Mouse (Mus musculus) kidney, embryonic 14.5 days (tissue): Measurements from ENCODE around the gene Fkbp10. TPM values are rescaled to one million over a fixed set of nuclear protein-coding genes. Genes with fewer than 3 reads are reported as not detected.

Source experiments
- ATAC-seq: fragments of 200-750 bp; cut with Nextera tagmentation; 2 replicates; pipeline ENCODE4 v1.8.0; 2017; ENCODE audit warnings: moderate number of reproducible peaks, mild to moderate bottlenecking, moderate TSS enrichment, moderate library complexity; ENCODE audit not compliant: low FRiP score, low TSS enrichment
- H3K27ac ChIP-seq: fragments of 300-500 bp; sonication (generic); 2 replicates; pipeline ENCODE4 v1.5.1; 2014; ENCODE audit warnings: low read depth, mild to moderate bottlenecking, low read length, moderate library complexity, mixed read lengths
- H3K27me3 ChIP-seq: fragments of 300-500 bp; sonication (generic); 2 replicates; pipeline ENCODE4 v1.6.1; 2014; ENCODE audit warnings: mild to moderate bottlenecking, low read length; ENCODE audit not compliant: control insufficient read depth, insufficient read depth
- H3K36me3 ChIP-seq: fragments of 300-500 bp; sonication (generic); 2 replicates; pipeline ENCODE4 v1.6.1; 2014; ENCODE audit warnings: low read length, mixed read lengths; ENCODE audit not compliant: control insufficient read depth, insufficient read depth
- H3K4me1 ChIP-seq: fragments of 300-500 bp; sonication (generic); 2 replicates; pipeline ENCODE4 v1.6.1; 2014; ENCODE audit warnings: low read length, mixed read lengths; ENCODE audit not compliant: control insufficient read depth, insufficient read depth
- H3K4me2 ChIP-seq: fragments of 300-500 bp; sonication (generic); replicated peaks from 2 replicates; pipeline ENCODE4 v1.6.1; 2014; ENCODE audit warnings: low read depth, mild to moderate bottlenecking, low read length
- H3K4me3 ChIP-seq: fragments of 300-500 bp; sonication (generic); 2 replicates; pipeline ENCODE4 v1.5.1; 2014; ENCODE audit warnings: mild to moderate bottlenecking, low read length
- H3K9ac ChIP-seq: fragments of 300-500 bp; sonication (generic); 2 replicates; pipeline ENCODE4 v1.6.1; 2014; ENCODE audit warnings: low read depth, mild to moderate bottlenecking, low read length, moderate library complexity
- H3K9me3 ChIP-seq: fragments of 300-500 bp; sonication (generic); 2 replicates; pipeline ENCODE4 v1.6.1; 2016; ENCODE audit warnings: low read length; ENCODE audit not compliant: control insufficient read depth
- WGBS: fragments of 180-500 bp; shearing (Covaris S2); extraction: QIAGEN DNeasy Blood & Tissue Kit; methylation state at CpG from one replicate; pipeline ENCODE4 v1.1.7; 2014; 5-methylcytosine and 5-hydroxymethylcytosine counted together
- polyA plus RNA-seq: library from polyadenylated mRNA; unstranded; fragments of >200 nt; fragmentation: Nextera tagmentation; extraction: Ambion mirVana; gene quantifications from 2 replicates; pipeline ENCODE4 v1.2.1, GENCODE M21; 2014

Fkbp10 gene
- polyA plus RNA-seq, result 75.4 and 113 TPM in 2 replicates

DNA sequence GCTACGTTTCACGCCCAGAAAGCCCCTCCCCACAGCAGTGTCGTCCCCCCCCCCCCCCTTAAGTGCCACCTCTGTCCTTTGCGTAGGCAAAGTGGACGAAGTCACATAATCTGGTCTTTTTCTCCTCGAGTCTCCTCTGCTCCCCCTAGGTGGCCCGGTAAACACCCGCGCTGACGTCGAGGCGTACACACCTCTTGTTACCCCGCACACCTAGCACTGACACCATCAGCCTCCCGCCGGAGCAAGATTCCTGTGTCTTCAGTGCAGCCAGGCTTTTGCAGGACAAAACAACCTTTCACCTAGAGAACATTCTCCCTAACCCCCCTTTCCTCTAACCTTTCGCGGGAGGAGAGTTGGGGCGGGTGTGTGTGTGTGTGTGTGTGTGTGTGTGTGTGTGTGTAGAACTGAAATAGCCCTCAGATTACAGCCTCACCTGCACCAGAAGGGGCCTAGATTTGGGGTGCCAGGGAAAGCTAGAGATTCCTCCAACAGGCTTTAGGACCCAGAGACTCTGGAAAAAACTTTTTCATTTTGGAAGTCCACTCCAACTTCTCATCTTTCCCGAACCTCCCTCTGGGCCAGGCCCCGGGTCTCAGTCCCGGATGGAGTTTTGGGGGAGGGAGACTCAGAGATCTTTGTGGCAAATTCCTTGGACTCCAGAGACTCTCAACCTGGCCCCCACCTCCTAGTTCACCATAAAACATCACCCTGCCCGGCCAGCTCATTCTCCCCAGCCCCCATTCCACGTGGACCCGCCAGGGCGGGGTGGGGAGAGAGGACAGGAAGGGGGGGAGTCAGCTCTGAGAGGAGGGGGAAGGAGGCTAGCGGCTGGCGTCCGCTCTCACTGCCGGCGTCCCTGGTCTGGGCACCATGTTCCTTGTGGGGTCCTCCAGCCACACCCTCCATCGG is at the start of gene Fkbp10:
Fkbp10 (plus strand) TSS at position 784 of the 909 bp plus-strand sequence.
- Histone ChIP-seq H3K4me2 (peak within 1 kb of the TSS; percentile 82), H3K4me3 (peak within 1 kb of the TSS; percentile 69), H3K4me1 (peaks cover 32% of the 10 kb centered on the region), H3K9ac (peak within 1 kb of the TSS; percentile 72), H3K9me3 (no peaks in the 10 kb centered on the region), H3K36me3 (peaks cover 13% of the 10 kb centered on the region; the same call in 1 of the 2 replicates), H3K27ac (peak within 1 kb of the TSS; percentile 95), H3K27me3 (no peaks in the 10 kb centered on the region)
- under 1% methylated on average over 31 of the region's 31 CpGs for WGBS
- peak; percentile 36 for ATAC-seq

DNA sequence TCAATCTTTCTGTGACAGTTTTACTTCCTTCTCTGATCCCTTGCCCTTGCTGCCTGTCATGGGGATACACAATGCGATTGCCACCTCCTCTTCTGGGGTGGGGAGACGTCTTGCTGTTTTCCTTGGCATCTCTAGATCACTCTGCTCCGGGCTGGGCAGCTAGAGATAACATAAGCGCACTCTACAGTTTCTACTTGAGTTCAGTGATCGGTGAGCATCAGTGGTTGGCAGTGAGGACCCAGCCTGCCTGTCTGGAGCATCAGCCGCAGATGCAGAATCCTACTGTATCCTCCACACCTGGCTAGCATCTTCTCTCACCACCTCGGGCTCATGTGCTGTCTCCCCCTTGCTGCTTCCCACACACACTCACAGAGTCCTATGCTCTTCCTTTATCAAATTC is 46.4 kb upstream of the Fkbp10 start:
- ATAC-seq, result no peak
- 34% methylated on average over 7 of the region's 7 CpGs for WGBS

DNA sequence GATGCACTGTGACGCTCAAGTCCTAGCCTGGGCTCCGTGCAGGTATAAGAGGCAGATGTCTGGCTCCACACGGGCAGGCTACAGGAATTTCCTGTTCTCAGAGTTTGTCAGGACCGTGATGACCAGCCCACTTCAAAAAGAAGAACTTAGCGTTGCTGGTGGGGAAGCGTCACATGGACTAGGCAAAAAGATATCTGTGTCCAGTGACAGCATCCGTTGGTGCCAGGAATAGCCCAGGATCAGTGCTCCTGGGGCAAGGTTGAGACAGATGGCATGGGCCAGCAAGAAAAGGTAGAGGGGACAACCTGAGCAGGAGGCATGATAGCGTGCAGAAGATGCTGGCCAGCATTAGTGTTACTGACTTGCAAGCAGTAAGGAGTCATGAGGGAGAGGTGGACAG is 45.7 kb upstream of the Fkbp10 start:
- no peaks in the 10 kb centered on the region for H3K9me3 ChIP-seq
- H3K4me2 ChIP-seq, result no peak overlapping the region
- no peak overlapping the region for H3K4me3 ChIP-seq
- H3K4me1 ChIP-seq, result no peaks in the 10 kb centered on the region
- peaks cover 41% of the 10 kb centered on the region for H3K36me3 ChIP-seq
- no peak overlapping the region for H3K9ac ChIP-seq
- 71% methylated on average over 8 of the region's 8 CpGs for WGBS
- no peak for ATAC-seq
- H3K27ac ChIP-seq, result no peak overlapping the region
- no peaks in the 10 kb centered on the region for H3K27me3 ChIP-seq

More for the DNA sequence above, 46.4 kb upstream of the Fkbp10 start:
- Histone ChIP-seq H3K9ac (no peak overlapping the region), H3K4me3 (no peak overlapping the region), H3K4me1 (no peaks in the 10 kb centered on the region), H3K27me3 (no peaks in the 10 kb centered on the region), H3K9me3 (no peaks in the 10 kb centered on the region), H3K4me2 (no peak overlapping the region), H3K27ac (no peak overlapping the region), H3K36me3 (peaks cover 36% of the 10 kb centered on the region)

DNA sequence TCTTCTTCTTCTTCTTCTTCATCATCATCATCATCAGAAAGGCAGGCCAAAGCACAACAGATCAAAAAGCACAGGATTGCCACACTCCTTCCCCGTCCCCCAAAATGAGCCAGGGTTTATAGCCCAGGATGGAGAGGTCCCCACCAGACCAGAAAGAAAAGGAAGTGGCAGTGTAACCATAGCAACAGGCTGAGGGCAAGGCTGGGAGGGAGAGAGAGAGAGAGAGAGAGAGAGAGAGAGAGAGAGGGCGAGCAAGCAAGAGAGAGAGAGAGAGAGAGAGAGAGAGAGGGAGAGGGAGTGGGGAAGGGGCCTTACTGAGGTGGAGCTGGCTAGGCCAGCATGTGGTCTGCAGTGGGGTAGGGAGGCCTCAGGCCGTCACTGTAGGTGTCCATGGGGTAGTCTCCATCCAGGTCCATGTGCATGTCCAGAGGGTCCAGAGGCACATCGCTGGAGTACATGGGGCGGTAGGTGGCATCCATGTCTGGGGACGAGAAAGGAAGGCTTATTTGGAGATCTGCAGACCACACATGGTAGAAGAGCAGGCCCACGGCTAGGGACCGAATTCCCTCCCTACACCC is 43.4 kb upstream of the Fkbp10 start:
- Histone ChIP-seq H3K27me3 (no peaks in the 10 kb centered on the region), H3K4me3 (no peak overlapping the region), H3K9ac (no peak overlapping the region), H3K4me2 (no peak overlapping the region), H3K27ac (no peak overlapping the region), H3K36me3 (peaks cover 61% of the 10 kb centered on the region), H3K9me3 (no peaks in the 10 kb centered on the region), H3K4me1 (no peaks in the 10 kb centered on the region)
- WGBS, result 74% methylated on average over 7 of the region's 8 CpGs
- ATAC-seq, result no peak

DNA sequence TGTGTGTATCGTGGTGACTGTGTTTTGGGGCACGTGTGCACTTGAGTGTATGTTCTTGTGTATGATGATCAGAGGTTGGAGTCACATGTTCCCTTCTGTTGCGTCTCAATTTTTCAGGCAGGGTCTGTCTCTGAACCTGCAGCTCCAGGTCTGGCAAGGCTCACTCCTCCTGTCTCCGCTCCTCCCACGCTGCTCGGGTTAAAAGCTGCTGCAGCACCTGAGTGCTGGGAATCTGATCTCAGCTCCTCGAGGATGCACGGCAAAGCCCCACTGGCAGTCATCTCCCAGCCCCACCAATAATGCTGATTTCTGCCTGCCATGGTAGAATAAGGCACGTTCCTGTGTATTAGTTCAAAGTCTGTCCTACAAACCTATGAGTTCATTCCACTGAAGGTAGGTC is 40.4 kb upstream of the Fkbp10 start:
- H3K27me3 ChIP-seq, result no peaks in the 10 kb centered on the region
- H3K36me3 ChIP-seq, result peaks cover 81% of the 10 kb centered on the region

DNA sequence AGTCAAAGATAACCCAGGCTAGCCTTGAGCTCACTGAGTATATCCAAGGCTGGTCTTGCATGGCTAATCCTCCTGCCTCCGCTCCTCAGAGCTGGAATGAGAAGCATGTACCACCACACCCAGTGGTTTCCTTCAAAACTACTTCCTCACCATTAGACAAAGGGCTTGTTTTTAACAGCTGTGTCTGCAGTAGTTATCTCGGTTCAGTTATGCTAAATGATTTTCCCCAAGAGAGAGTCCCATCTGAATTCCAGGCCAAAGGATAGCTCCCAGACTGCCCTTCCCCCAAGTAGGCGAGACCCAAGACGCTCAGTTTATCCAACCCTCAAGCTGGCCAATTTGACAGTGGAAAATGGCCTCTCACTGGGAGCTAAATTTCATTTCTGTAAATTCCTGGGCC is 39.5 kb upstream of the Fkbp10 start:
- 78% methylated on average over 4 of the region's 4 CpGs for WGBS
- no peak for ATAC-seq
- Histone ChIP-seq H3K27me3 (no peaks in the 10 kb centered on the region), H3K36me3 (peaks cover 85% of the 10 kb centered on the region), H3K4me3 (no peak overlapping the region), H3K4me2 (no peak overlapping the region), H3K27ac (no peak overlapping the region), H3K4me1 (no peaks in the 10 kb centered on the region), H3K9me3 (no peaks in the 10 kb centered on the region), H3K9ac (no peak overlapping the region)

More for the DNA sequence above, 40.4 kb upstream of the Fkbp10 start:
- Histone ChIP-seq H3K27ac (no peak overlapping the region), H3K4me3 (no peak overlapping the region), H3K9me3 (no peaks in the 10 kb centered on the region), H3K4me2 (no peak overlapping the region), H3K4me1 (no peaks in the 10 kb centered on the region), H3K9ac (no peak overlapping the region)
- no peak for ATAC-seq
- WGBS, result 82% methylated on average over 9 of the region's 9 CpGs

DNA sequence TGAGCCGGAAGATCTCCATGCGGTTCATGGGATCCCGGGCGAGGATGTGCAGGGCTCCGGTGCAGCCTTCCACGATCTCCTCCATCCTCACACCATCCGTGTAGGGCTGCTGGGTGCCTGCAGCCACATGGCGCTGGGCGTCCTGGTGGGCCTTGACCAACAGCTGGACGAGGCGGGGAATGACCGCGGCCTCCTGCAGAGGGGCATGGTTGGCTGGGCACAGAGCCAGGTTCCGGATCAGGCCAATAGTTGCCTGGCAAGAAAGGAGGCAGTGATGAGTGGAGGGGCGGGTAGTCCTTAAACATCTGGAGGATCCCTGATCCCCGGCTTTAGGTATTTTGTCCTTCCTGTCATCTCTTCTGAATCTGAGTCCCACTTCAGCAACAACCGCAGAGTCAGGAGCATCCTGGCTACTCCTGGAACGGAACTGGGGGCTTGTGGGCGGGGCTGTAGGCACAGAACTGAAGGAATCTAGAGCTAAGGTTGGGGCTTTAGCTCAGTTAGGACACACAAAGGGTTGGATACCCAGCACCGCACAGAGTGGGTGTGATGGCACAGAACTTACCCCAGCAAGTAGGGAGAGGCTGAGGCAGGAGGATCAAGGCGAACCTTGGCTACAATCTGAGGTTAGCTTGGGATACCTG is 38.6 kb upstream of the Fkbp10 start:
- no peak for ATAC-seq
- no peak overlapping the region for H3K9ac ChIP-seq
- WGBS, result 90% methylated on average over 21 of the region's 21 CpGs
- H3K36me3 ChIP-seq, result peaks cover 79% of the 10 kb centered on the region
- no peaks in the 10 kb centered on the region for H3K27me3 ChIP-seq
- no peaks in the 10 kb centered on the region for H3K9me3 ChIP-seq
- no peak overlapping the region for H3K27ac ChIP-seq
- no peak overlapping the region for H3K4me3 ChIP-seq
- no peaks in the 10 kb centered on the region for H3K4me1 ChIP-seq
- no peak overlapping the region for H3K4me2 ChIP-seq

DNA sequence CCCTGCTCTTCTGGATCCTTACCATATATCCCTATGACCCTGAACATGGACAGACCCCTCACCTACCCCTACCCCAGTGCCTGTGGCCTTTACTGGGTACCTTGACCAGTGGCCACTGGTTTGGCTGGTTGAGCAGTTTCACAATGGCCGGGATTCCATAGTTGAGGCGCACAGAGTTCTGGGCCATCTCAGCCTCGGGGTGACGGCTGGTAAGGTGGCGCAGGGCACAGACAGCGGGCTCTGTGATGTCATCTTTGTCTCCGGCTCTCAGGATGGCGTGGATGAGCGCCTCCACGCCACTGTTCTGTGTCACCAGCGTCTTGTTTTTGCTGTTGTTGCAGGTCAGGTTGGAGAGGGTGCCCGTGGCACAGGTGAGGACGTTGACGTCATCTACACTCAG is 37.5 kb upstream of the Fkbp10 start:
- H3K4me3 ChIP-seq, result no peak overlapping the region
- no peaks in the 10 kb centered on the region for H3K27me3 ChIP-seq
- H3K4me2 ChIP-seq, result no peak overlapping the region
- H3K9ac ChIP-seq, result no peak overlapping the region
- no peak for ATAC-seq
- WGBS, result 94% methylated on average over 14 of the region's 14 CpGs
- no peaks in the 10 kb centered on the region for H3K4me1 ChIP-seq
- peaks cover 79% of the 10 kb centered on the region for H3K36me3 ChIP-seq
- H3K9me3 ChIP-seq, result no peaks in the 10 kb centered on the region
- no peak overlapping the region for H3K27ac ChIP-seq

DNA sequence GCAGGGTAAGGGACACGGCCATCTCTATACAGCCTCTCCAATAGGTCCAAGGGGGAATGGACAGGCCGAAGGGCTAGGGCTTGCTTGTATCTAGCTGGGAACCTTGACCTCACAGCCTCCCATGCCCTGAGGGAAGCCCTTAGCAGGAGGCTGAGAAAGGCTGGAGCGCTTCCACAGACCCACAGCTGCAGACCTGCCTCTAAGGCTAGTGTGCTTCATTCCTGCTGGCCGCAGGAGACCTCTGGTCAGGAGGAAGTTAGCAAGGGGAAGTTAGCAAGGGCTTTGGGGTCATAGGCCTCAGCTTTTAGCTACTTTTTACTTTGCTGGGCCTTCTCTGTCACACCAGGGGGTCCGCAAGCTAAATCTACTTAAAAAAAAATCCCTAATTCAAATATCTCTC is 37.1 kb upstream of the Fkbp10 start:
- no peaks in the 10 kb centered on the region for H3K27me3 ChIP-seq
- no peaks in the 10 kb centered on the region for H3K4me1 ChIP-seq
- peaks cover 80% of the 10 kb centered on the region for H3K36me3 ChIP-seq
- H3K4me2 ChIP-seq, result no peak overlapping the region
- H3K9me3 ChIP-seq, result no peaks in the 10 kb centered on the region
- H3K9ac ChIP-seq, result no peak overlapping the region
- H3K27ac ChIP-seq, result no peak overlapping the region
- ATAC-seq, result no peak
- 92% methylated on average over 5 of the region's 5 CpGs for WGBS
- H3K4me3 ChIP-seq, result no peak overlapping the region
